Mouse (Mus musculus): ENCODE measurements around the gene Baz1b. TPM values are rescaled to one million over a fixed set of nuclear protein-coding genes. Genes with fewer than 3 reads are reported as not detected.

Baz1b gene
- total and polyA plus RNA-seq, 2 experiments: 11.9 to 27.5 TPM

DNA sequence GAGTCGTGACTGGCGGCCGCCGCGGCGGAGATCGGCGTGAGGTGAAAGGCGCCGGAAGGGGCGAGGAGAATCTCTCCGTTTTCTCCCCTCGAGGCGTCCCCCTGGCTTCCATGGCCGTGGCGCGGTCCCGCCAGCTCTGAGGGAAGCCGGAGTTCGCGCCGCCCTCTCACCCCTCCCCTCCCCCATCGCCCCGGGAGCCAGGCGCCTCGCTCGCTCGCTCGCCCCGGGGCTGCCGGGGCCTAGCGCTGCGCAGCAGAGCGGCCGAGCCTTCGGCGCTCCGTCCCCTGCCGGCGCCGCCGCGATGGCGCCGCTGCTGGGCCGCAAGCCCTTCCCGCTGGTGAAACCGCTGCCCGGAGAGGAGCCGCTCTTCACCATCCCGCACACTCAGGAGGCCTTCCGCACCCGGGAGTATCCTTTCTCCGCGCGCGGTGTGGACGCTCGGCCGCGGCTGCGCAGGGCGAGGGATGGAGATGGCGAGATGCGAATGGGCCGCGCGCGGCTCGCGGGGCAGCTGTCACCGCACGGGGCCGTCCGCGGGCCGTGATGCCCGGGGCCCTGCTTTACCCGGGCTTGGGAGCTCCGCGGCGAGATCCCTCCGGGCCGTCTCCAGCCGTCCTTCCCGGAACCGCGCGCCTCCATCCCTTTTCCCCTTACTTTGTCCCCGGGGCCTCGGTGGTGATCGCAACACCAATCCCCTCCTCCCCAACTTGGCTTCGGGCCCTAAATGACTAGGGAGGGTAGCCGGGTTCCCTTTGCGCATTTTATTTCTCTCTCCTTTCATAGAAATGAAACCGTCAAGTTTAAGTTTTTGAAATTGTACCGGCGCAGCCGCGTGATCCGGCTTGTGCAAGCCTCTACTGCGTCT is 517 bp downstream of the Baz1b start:
- H3K79me2 ChIP-seq (ENCODE audit: control insufficient read depth, insufficient read depth, low read length): peaks cover 17% of the 10 kb centered on the region
- under 1% methylated on average over 91 of the region's 102 CpGs for WGBS
- peaks cover 2% of the 10 kb centered on the region; the same call in 1 of the 2 replicates for H3K36me3 ChIP-seq (ENCODE audit: control insufficient read depth, insufficient read depth, low read length)
- no peak for DNase-seq (ENCODE audit: extremely low read depth, low read depth, low spot score)
- TF ChIP-seq POLR2A (IDR thresholded peaks at IDR 0.05; ENCODE audit: extremely low read depth, insufficient read depth, low read length) (no peak), CTCF (IDR thresholded peaks at IDR 0.05; ENCODE audit: low read depth, low read length) (no peak)
- H3K27me3 ChIP-seq (ENCODE audit: control insufficient read depth, insufficient read depth, low read length): no peaks in the 10 kb centered on the region
- H3K4me3 ChIP-seq (ENCODE audit: insufficient read depth, low read depth, low read length): peak overlapping the region; percentile 90
- H3K4me1 ChIP-seq (ENCODE audit: control insufficient read depth, insufficient read depth, low read length): peaks cover 19% of the 10 kb centered on the region
- H3K27ac ChIP-seq (replicated peaks; ENCODE audit: insufficient read depth, low read depth, low read length): peak overlapping the region; percentile 94
- peak overlapping the region; percentile 97 for H3K9ac ChIP-seq (ENCODE audit: low read depth, low read length)

DNA sequence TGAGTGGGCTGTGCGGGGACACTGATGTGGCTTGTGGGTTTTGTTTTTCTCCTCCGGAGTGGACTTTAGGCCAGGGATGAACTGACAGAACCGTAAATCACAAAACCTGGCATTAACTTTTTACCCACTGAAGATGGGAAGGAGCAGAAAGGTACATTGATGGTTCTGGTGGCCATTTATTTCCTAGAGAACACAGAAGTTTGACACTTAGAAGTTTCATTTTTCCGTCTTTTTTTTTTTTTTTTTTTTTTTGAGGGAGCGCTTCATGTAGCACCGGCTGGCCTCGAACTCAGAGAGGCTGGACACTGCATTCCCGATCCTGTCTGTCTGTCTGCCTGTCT is 1.1 kb downstream of the Baz1b start:
- H3K27me3 ChIP-seq (ENCODE audit: control insufficient read depth, insufficient read depth, low read length): no peaks in the 10 kb centered on the region
- H3K4me3 ChIP-seq (ENCODE audit: insufficient read depth, low read depth, low read length): peak overlapping the region; percentile 90
- peak; percentile 24 for DNase-seq (ENCODE audit: extremely low read depth, low read depth, low spot score)
- H3K4me1 ChIP-seq (ENCODE audit: control insufficient read depth, insufficient read depth, low read length): peaks cover 14% of the 10 kb centered on the region
- peaks cover 23% of the 10 kb centered on the region for H3K79me2 ChIP-seq (ENCODE audit: control insufficient read depth, insufficient read depth, low read length)
- under 1% methylated on average over 8 of the region's 8 CpGs for WGBS
- TF ChIP-seq CTCF (IDR thresholded peaks at IDR 0.05; ENCODE audit: low read depth, low read length): no peak
- H3K27ac ChIP-seq (replicated peaks; ENCODE audit: insufficient read depth, low read depth, low read length): peak overlapping the region; percentile 94
- peaks cover 5% of the 10 kb centered on the region for H3K36me3 ChIP-seq (ENCODE audit: control insufficient read depth, insufficient read depth, low read length)
- H3K9ac ChIP-seq (ENCODE audit: low read depth, low read length): peak overlapping the region; percentile 97

- Histone ChIP-seq H3K9ac (ENCODE audit: low read depth, low read length) (no peak overlapping the region), H3K27ac (replicated peaks; ENCODE audit: insufficient read depth, low read depth, low read length) (no peak overlapping the region), H3K79me2 (ENCODE audit: control insufficient read depth, insufficient read depth, low read length) (peaks cover 34% of the 10 kb centered on the region), H3K27me3 (ENCODE audit: control insufficient read depth, insufficient read depth, low read length) (no peaks in the 10 kb centered on the region), H3K4me3 (ENCODE audit: insufficient read depth, low read depth, low read length) (no peak overlapping the region), H3K4me1 (ENCODE audit: control insufficient read depth, insufficient read depth, low read length) (peaks cover 9% of the 10 kb centered on the region), H3K36me3 (ENCODE audit: control insufficient read depth, insufficient read depth, low read length) (peaks cover 14% of the 10 kb centered on the region)
- DNase-seq (ENCODE audit: extremely low read depth, low read depth, low spot score): no peak
- no peak for TF ChIP-seq POLR2A (IDR thresholded peaks at IDR 0.05; ENCODE audit: extremely low read depth, insufficient read depth, low read length)
- TF ChIP-seq CTCF (IDR thresholded peaks at IDR 0.05; ENCODE audit: low read depth, low read length): no peak
- 26% methylated on average over 2 of the region's 2 CpGs for WGBS
Observed at GRCm38 (mm10) chr5:135189281-135190022, 2.4 kb downstream of the Baz1b start.

GRCm38 (mm10) chr5:135191620-135192019 is 4.6 kb downstream of the Baz1b start:
- Histone ChIP-seq H3K79me2 (ENCODE audit: control insufficient read depth, insufficient read depth, low read length) (peaks cover 38% of the 10 kb centered on the region), H3K4me1 (ENCODE audit: control insufficient read depth, insufficient read depth, low read length) (peaks cover 13% of the 10 kb centered on the region), H3K9ac (ENCODE audit: low read depth, low read length) (no peak overlapping the region), H3K27ac (replicated peaks; ENCODE audit: insufficient read depth, low read depth, low read length) (no peak overlapping the region), H3K36me3 (ENCODE audit: control insufficient read depth, insufficient read depth, low read length) (peaks cover 28% of the 10 kb centered on the region), H3K4me3 (ENCODE audit: insufficient read depth, low read depth, low read length) (no peak overlapping the region), H3K27me3 (ENCODE audit: control insufficient read depth, insufficient read depth, low read length) (no peaks in the 10 kb centered on the region)
- 39% methylated on average over 2 of the region's 2 CpGs for WGBS
- TF ChIP-seq POLR2A (IDR thresholded peaks at IDR 0.05; ENCODE audit: extremely low read depth, insufficient read depth, low read length) (no peak), CTCF (IDR thresholded peaks at IDR 0.05; ENCODE audit: low read depth, low read length) (peak; percentile 43)
- peak; percentile 59 for DNase-seq (ENCODE audit: extremely low read depth, low read depth, low spot score)

GRCm38 (mm10) chr5:135192431-135192830 is 5.4 kb downstream of the Baz1b start:
- no peak overlapping the region for H3K27ac ChIP-seq (replicated peaks; ENCODE audit: insufficient read depth, low read depth, low read length)
- H3K9ac ChIP-seq (ENCODE audit: low read depth, low read length): no peak overlapping the region
- peaks cover 29% of the 10 kb centered on the region for H3K36me3 ChIP-seq (ENCODE audit: control insufficient read depth, insufficient read depth, low read length)
- H3K27me3 ChIP-seq (ENCODE audit: control insufficient read depth, insufficient read depth, low read length): no peaks in the 10 kb centered on the region
- peaks cover 13% of the 10 kb centered on the region for H3K4me1 ChIP-seq (ENCODE audit: control insufficient read depth, insufficient read depth, low read length)
- no peak for DNase-seq (ENCODE audit: extremely low read depth, low read depth, low spot score)
- peaks cover 38% of the 10 kb centered on the region for H3K79me2 ChIP-seq (ENCODE audit: control insufficient read depth, insufficient read depth, low read length)
- WGBS: 64% methylated on average over 1 of the region's 1 CpGs
- H3K4me3 ChIP-seq (ENCODE audit: insufficient read depth, low read depth, low read length): no peak overlapping the region
- no peak for TF ChIP-seq CTCF (IDR thresholded peaks at IDR 0.05; ENCODE audit: low read depth, low read length)
- no peak for TF ChIP-seq POLR2A (IDR thresholded peaks at IDR 0.05; ENCODE audit: extremely low read depth, insufficient read depth, low read length)

Data from liver, adult 2 months (tissue).